ENCODE assay signal across 19 mouse cellular contexts in the genomic region with DNA sequence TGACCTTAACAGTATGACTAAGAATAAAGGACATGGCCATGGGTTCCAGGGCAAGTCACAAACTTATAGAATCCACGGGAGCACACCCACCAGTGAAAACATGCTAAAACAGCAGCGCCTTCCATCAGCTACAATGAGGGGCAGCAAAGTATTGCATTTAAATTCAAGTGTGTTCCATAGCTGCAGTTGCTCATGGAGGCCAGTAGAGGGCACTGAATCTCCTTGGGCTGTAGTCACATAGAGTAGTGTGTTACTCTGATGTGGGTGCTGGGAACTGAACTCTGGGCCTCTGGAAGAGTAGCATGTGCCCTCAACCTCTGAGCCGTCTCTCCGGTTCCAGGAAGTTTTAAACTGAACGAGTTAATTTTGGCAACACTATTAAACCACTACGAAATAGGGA.
DNase-seq lines count a peak whose midpoint lies in the region; ATAC-seq and TF ChIP-seq lines count a peak whose summit lies in the region.
"Had no signal": no experiment of that assay in that cellular context is flagged by ENCODE, and none has a peak within 500 bp of the region (broad histone marks: within the 10 kb centered on the region; RNA-seq: fewer than 3 reads in every experiment).

No protein-coding gene starts in this region.

- H3K4me1 ChIP-seq in forebrain, postnatal 0 days (ENCODE audit: insufficient read depth) = 0 out of 2 replicates have a peak, but pooled peaks cover under 1% of the 10 kb centered on the region
- peaks cover 15% of the 10 kb centered on the region for H3K4me1 ChIP-seq in forebrain, embryonic 10.5 days
- H3K4me1 ChIP-seq in liver, adult 2 months (ENCODE audit: control insufficient read depth, insufficient read depth, low read length) = peaks cover 5% of the 10 kb centered on the region; the same call in 1 of the 2 replicates
- H3K4me1 ChIP-seq in liver, embryonic 11.5 days (replicated peaks; ENCODE audit: control insufficient read depth, insufficient read depth, low read length) = peaks cover 9% of the 10 kb centered on the region; the same call in 1 of the 2 replicates
- H3K4me1 ChIP-seq in E14TG2a.4 (replicated peaks; ENCODE audit: low read depth, low read length) = peaks cover 3% of the 10 kb centered on the region; the same call in 1 of the 2 replicates
- peaks cover 24% of the 10 kb centered on the region for H3K4me1 ChIP-seq in bone marrow macrophage, adult 2 months (ENCODE audit: control insufficient read depth, insufficient read depth, low read length)
- no peaks in the 10 kb centered on the region for H3K4me1 ChIP-seq in forebrain, embryonic 13.5 days
- H3K4me1 ChIP-seq: midbrain, embryonic 13.5 days had no signal

- no peak for TF ChIP-seq POLR2A in liver, adult 2 months (IDR thresholded peaks at IDR 0.05; ENCODE audit: extremely low read depth, insufficient read depth, low read length)
- TF ChIP-seq POLR2A in bone marrow macrophage, adult 2 months (IDR thresholded peaks at IDR 0.05; ENCODE audit: borderline replicate concordance, low read depth, low read length) = no peak

- H3K4me2 ChIP-seq in forebrain, postnatal 0 days (ENCODE audit: low read depth) = no peak overlapping the region
- no peak overlapping the region for H3K4me2 ChIP-seq in liver, embryonic 11.5 days
- no peak overlapping the region for H3K4me2 ChIP-seq in forebrain, embryonic 13.5 days
- H3K4me2 ChIP-seq: embryonic facial prominence, embryonic 15.5 days; limb, embryonic 12.5 days; midbrain, embryonic 13.5 days had no signal

- no peaks in the 10 kb centered on the region for H3K9me3 ChIP-seq in forebrain, postnatal 0 days (ENCODE audit: low read length)
- peaks cover 4% of the 10 kb centered on the region; the same call in 1 of the 2 replicates for H3K9me3 ChIP-seq in forebrain, embryonic 10.5 days
- no peaks in the 10 kb centered on the region for H3K9me3 ChIP-seq in liver, embryonic 11.5 days (ENCODE audit: control insufficient read depth, low read length)
- peaks cover 8% of the 10 kb centered on the region for H3K9me3 ChIP-seq in E14TG2a.4 (ENCODE audit: low read length)
- H3K9me3 ChIP-seq in forebrain, embryonic 13.5 days (replicated peaks) = peaks cover 4% of the 10 kb centered on the region; the same call in 1 of the 2 replicates
- H3K9me3 ChIP-seq: embryonic facial prominence, embryonic 15.5 days had no signal

- H3K4me3 ChIP-seq in forebrain, postnatal 0 days (ENCODE audit: low read depth, low read length) = no peak overlapping the region
- H3K4me3 ChIP-seq in forebrain, embryonic 10.5 days = no peak overlapping the region
- no peak overlapping the region for H3K4me3 ChIP-seq in liver, adult 2 months (ENCODE audit: insufficient read depth, low read depth, low read length)
- no peak overlapping the region for H3K4me3 ChIP-seq in liver, embryonic 11.5 days (ENCODE audit: low read depth, low read length)
- H3K4me3 ChIP-seq in E14TG2a.4 (replicated peaks; ENCODE audit: low read length) = no peak overlapping the region
- H3K4me3 ChIP-seq in bone marrow macrophage, adult 2 months (ENCODE audit: insufficient read depth, low read length) = no peak overlapping the region
- no peak overlapping the region for H3K4me3 ChIP-seq in forebrain, embryonic 13.5 days
- H3K4me3 ChIP-seq: embryonic facial prominence, embryonic 15.5 days; limb, embryonic 12.5 days; midbrain, embryonic 13.5 days had no signal

- H3K27me3 ChIP-seq in forebrain, postnatal 0 days (ENCODE audit: insufficient read depth, low read length) = no peaks in the 10 kb centered on the region
- no peaks in the 10 kb centered on the region for H3K27me3 ChIP-seq in forebrain, embryonic 10.5 days (ENCODE audit: poor library complexity, severe bottlenecking)
- H3K27me3 ChIP-seq in liver, adult 2 months (ENCODE audit: control insufficient read depth, insufficient read depth, low read length) = no peaks in the 10 kb centered on the region
- H3K27me3 ChIP-seq in liver, embryonic 11.5 days (replicated peaks; ENCODE audit: control insufficient read depth, insufficient read depth, low read length) = no peaks in the 10 kb centered on the region
- no peaks in the 10 kb centered on the region for H3K27me3 ChIP-seq in E14TG2a.4 (ENCODE audit: insufficient read depth, low read length)
- no peaks in the 10 kb centered on the region for H3K27me3 ChIP-seq in forebrain, embryonic 13.5 days
- H3K27me3 ChIP-seq: embryonic facial prominence, embryonic 15.5 days; limb, embryonic 12.5 days; midbrain, embryonic 13.5 days had no signal

- H3K36me3 ChIP-seq in forebrain, postnatal 0 days (ENCODE audit: insufficient read depth) = no peaks in the 10 kb centered on the region; the same call in none of the 2 replicates
- 0 out of 2 replicates have a peak, but pooled peaks cover 2% of the 10 kb centered on the region for H3K36me3 ChIP-seq in forebrain, embryonic 10.5 days (replicated peaks)
- peaks cover 5% of the 10 kb centered on the region for H3K36me3 ChIP-seq in liver, adult 2 months (ENCODE audit: control insufficient read depth, insufficient read depth, low read length)
- H3K36me3 ChIP-seq in liver, embryonic 11.5 days (ENCODE audit: control insufficient read depth, insufficient read depth, low read length) = no peaks in the 10 kb centered on the region
- H3K36me3 ChIP-seq in E14TG2a.4 (ENCODE audit: insufficient read depth, low read length) = no peaks in the 10 kb centered on the region
- peaks cover 10% of the 10 kb centered on the region; the same call in 1 of the 2 replicates for H3K36me3 ChIP-seq in forebrain, embryonic 13.5 days (ENCODE audit: poor library complexity, severe bottlenecking)
- H3K36me3 ChIP-seq: embryonic facial prominence, embryonic 15.5 days had no signal

- 95% methylated on average over 6 of the region's 6 CpGs for WGBS in forebrain, postnatal 0 days
- WGBS in forebrain, embryonic 10.5 days = 94% methylated on average over 6 of the region's 6 CpGs
- 97% methylated on average over 6 of the region's 6 CpGs for WGBS in liver, adult 2 months
- 93% methylated on average over 6 of the region's 6 CpGs for WGBS in liver, embryonic 11.5 days
- 96% methylated on average over 6 of the region's 6 CpGs for WGBS in forebrain, embryonic 13.5 days

- no peak overlapping the region for H3K27ac ChIP-seq in forebrain, postnatal 0 days (ENCODE audit: low read depth, low read length)
- H3K27ac ChIP-seq in forebrain, embryonic 10.5 days = no peak overlapping the region
- H3K27ac ChIP-seq in liver, adult 2 months (replicated peaks; ENCODE audit: insufficient read depth, low read depth, low read length) = no peak overlapping the region
- no peak overlapping the region for H3K27ac ChIP-seq in liver, embryonic 11.5 days (ENCODE audit: low read depth, low read length)
- H3K27ac ChIP-seq in bone marrow macrophage, adult 2 months (ENCODE audit: insufficient read depth, low read depth, low read length) = no peak overlapping the region
- no peak overlapping the region for H3K27ac ChIP-seq in forebrain, embryonic 13.5 days
- H3K27ac ChIP-seq: embryonic facial prominence, embryonic 15.5 days; limb, embryonic 12.5 days; midbrain, embryonic 13.5 days had no signal

- peaks cover 8% of the 10 kb centered on the region; the same call in 1 of the 2 replicates for H3K79me2 ChIP-seq in liver, adult 2 months (ENCODE audit: control insufficient read depth, insufficient read depth, low read length)

- H3K9ac ChIP-seq in forebrain, postnatal 0 days = no peak overlapping the region
- no peak overlapping the region for H3K9ac ChIP-seq in liver, adult 2 months (ENCODE audit: low read depth, low read length)
- H3K9ac ChIP-seq in liver, embryonic 11.5 days (ENCODE audit: low read depth, low read length) = no peak overlapping the region
- H3K9ac ChIP-seq in forebrain, embryonic 13.5 days = no peak overlapping the region
- H3K9ac ChIP-seq: embryonic facial prominence, embryonic 15.5 days; limb, embryonic 12.5 days; midbrain, embryonic 13.5 days had no signal

- ATAC-seq in forebrain, postnatal 0 days = no peak
- no peak for ATAC-seq in liver, embryonic 11.5 days (replicated peaks; ENCODE audit: low FRiP score)
- no peak for ATAC-seq in forebrain, embryonic 13.5 days
- ATAC-seq: forebrain, embryonic 14.5 days; inflammation-experienced regulatory T-cells, adult 6 months; midbrain, embryonic 13.5 days had no signal

- DNase-seq in forebrain, postnatal 0 days = no peak
- DNase-seq in forebrain, embryonic 10.5 days (ENCODE audit: extremely low spot score, low spot score) = no peak
- DNase-seq in liver, adult 2 months (ENCODE audit: extremely low read depth, low read depth, low spot score) = no peak
- no peak for DNase-seq in liver, embryonic 11.5 days (ENCODE audit: low spot score)
- no peak for DNase-seq in urinary bladder, adult 2 months (ENCODE audit: low spot score)
- DNase-seq: adrenal gland, postnatal 36 days; heart, postnatal 36 days; kidney, postnatal 36 days; lung, postnatal 14 days; right cerebral cortex, postnatal 4 days; thymus, postnatal 14 days had no signal

- peak; percentile 45 for TF ChIP-seq CTCF in forebrain, postnatal 0 days (IDR thresholded peaks at IDR 0.05; ENCODE audit: low read depth)
- TF ChIP-seq CTCF in liver, adult 2 months (IDR thresholded peaks at IDR 0.05; ENCODE audit: low read depth, low read length) = peak; percentile 19; the same call in 1 of the 2 replicates
- peak; percentile 57 for TF ChIP-seq CTCF in E14TG2a.4 (conservative IDR thresholded peaks at IDR 0.05; ENCODE audit: low read length)
- peak; percentile 22; the same call in 1 of the 2 replicates for TF ChIP-seq CTCF in bone marrow macrophage, adult 2 months (IDR thresholded peaks at IDR 0.05; ENCODE audit: low read depth, low read length)
